Mouse (Mus musculus) thymus, adult 18-20 months (tissue): ENCODE results near the gene Lrrc74b.
"Not testable (repeated sequence)": the region's sequence is repeated elsewhere in the genome, so short reads cannot be mapped to it uniquely, and the experiment has no call there.

ENCODE experiments used
- DNase-seq, 2 experiments: peaks; one replicate each; pipeline ENCODE4 v3.0.0; 2022; ENCODE audit warnings: mixed read lengths in 2 of 2

Lrrc74b gene

DNA sequence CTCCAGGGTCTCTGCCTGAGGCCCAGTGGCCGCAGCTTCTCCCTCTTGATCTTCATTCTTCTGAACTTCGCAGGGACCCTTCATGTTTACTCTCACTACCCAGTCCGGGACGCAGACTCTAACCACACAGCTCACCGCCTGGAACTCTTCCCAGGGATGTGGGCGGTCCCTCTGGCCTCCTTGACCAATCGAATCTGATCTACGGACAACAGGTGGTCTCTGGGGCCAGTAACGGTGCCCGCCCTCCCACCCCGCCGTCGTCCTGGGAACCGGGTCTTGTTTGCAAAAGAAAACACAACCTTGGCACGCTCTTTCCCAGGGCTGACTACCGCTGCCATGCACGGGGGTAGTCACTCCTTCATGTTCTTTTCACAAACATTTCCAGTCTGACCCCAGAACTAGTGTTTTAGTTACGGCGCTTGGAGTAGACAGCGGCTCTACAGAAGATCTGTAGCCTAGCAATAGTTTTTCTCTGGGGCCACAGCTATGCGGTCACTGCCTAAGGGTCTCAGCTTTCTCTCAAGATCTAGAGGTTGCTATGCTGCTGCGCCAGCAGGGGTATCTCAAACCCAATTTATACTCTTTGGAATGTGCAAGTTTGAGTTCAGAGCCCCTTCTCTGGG is at the start of gene Lrrc74b:
TSS of gene Lrrc74b (minus strand) at position 120 of the 623 bp plus-strand sequence.
- DNase-seq = no peak

DNA sequence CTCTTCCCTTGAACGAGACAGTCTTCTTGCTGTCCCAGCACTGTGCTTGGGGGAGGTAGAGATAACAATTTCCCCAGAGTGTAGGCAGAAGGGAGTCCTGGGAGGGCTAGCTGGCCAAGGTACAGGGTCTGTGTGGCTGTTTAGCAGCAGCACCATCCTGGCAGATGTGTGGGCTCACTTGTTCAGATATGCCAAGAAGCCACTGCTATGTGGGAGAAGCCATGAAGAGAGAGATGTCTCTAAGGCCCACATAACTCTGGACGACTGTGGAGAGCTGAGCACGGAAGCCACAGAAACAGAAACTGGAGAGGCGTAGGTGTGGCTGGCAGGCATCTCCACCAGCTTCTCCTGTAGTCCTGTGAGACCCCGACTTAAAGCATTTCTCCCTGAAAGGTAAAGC is 44.6 kb upstream of the Lrrc74b start:
- DNase-seq = no peak

- no peak for DNase-seq
Observed at GRCm38 (mm10) chr16:17604941-17605340, 43.9 kb upstream of the Lrrc74b start.

GRCm38 (mm10) chr16:17600944-17601562 is 40.0 kb upstream of the Lrrc74b start:
- DNase-seq = no peak

- DNase-seq = no peak
Observed at GRCm38 (mm10) chr16:17590731-17591130, 29.7 kb upstream of the Lrrc74b start.

GRCm38 (mm10) chr16:17584555-17584954 is 23.5 kb upstream of the Lrrc74b start:
- no peak for DNase-seq

DNA sequence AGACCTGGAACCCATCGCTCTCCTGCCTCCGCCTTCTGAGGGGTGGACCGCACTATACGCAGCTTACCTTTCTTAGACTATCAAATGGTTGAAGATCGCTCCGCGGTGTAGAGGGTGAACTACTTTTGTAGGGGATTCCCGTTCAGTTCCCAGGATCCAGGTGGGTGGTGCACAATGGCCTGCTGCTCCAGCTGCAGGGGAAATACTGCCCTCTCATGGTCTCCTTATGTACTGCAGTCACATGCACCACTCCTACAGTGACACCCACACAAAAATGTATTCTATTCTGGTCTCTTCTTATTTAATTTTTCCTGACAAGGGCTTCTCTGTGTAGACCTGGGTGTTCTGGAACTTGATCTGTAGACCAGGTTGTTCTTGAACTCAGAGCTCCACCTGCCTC is 22.0 kb upstream of the Lrrc74b start, which contains the start of gene Slc7a4:
TSS of gene Slc7a4 (minus strand) at position 151 of the 400 bp plus-strand sequence.
- no peak for DNase-seq

DNA sequence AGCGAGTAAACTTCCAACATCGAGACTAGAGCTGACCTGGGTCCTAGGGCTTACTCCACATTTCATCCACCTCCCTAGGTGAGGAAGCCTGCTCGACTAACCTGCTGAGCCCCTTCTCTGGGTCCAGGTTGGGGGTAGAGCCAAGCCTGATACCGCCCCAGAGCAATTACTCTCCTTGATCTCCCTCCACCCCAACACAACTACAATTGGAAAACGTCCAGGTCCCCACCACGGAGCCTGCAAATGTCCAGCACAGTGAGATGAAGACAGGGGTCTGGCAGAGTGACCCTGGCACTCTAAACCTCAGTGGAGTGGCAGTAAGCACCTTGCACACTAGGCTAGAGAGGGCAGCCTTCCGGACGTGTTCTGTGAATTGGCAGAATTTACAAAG is 15.8 kb upstream of the Lrrc74b start:
- DNase-seq = no peak

- DNase-seq = no peak
Observed at GRCm38 (mm10) chr16:17575870-17576824, 15.1 kb upstream of the Lrrc74b start.

GRCm38 (mm10) chr16:17566186-17566585 is 5.1 kb upstream of the Lrrc74b start:
- no peak for DNase-seq

DNA sequence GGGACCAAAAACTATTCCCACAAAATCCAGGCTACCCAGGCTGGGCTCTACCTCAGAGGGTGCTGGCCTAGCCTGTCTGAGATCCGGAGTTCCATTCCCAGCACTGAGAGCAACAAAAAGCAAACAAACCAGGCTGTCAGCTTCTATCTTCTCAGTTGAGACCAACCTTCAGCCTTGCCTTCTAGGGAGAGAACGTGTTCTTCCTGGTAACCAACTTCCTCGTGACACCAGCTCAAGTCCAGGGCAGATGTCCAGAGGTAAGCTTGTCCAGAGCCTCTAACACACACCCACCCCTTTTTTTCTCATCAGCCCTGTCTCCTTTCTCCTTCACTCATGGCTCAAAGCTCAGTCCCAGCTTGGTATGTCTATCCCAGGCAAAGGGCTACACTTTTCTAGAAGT is 3.7 kb upstream of the Lrrc74b start:
- no peak for DNase-seq

- no peak for DNase-seq
Observed at GRCm38 (mm10) chr16:17564221-17564620, 3.2 kb upstream of the Lrrc74b start.

GRCm38 (mm10) chr16:17563580-17563979 is 2.5 kb upstream of the Lrrc74b start:
- DNase-seq = no peak

DNA sequence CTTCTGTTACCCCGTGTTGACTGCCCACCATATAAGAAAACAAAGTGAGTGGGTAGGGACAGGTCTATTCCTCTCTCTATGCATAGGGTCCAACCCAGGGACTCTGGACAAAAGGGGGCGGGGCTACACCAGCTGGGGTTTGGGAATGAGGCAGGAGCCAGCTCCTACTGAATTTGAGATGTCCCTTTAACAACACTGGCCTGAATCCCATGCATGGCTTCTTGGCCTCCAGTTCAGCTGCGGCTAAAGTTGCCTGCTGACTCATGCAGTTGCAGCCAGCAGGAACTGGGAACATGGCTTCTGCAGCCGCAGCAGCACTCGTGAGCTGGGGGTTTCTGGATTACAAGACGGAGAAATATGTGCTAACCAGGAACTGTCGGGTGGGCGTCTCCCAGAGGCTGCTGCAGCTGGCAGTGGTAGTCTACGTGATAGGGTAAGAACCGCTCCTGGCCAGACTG is 733 bp upstream of the Lrrc74b start, which contains the start of gene P2rx6:
TSS of gene P2rx6 (plus strand) at position 135 of the 458 bp plus-strand sequence.
- no peak for DNase-seq

GRCm38 (mm10) chr16:17559396-17560027 is 1.5 kb downstream of the Lrrc74b start:
- no peak for DNase-seq

DNA sequence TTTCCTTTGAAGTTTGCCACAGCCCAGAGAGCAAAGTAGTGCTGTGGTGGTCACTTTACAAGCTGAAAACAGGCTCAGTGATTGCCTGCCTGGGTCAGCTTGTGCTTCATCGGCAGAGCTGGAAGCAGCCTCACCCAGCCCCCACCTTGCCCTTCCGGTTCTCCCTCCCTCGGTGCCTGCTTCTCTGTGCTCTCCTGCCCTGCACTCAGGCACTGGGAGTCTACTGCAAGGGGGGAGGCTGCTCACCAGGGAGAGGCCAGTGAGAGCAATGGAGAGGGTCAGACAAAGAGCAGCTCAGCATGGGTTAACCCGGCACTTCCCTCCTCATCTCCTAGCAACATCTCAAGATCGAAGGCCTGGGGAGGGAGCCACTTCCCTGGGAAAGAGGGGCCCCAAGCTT is 2.2 kb downstream of the Lrrc74b start:
- no peak for DNase-seq

- DNase-seq = peak; percentile 19 to 26
Observed at GRCm38 (mm10) chr16:17557947-17558480, 3.0 kb downstream of the Lrrc74b start.

GRCm38 (mm10) chr16:17556907-17557306 is 4.1 kb downstream of the Lrrc74b start:
- no peak for DNase-seq

- no peak for DNase-seq
Observed at GRCm38 (mm10) chr16:17556180-17556579, 4.9 kb downstream of the Lrrc74b start.

DNA sequence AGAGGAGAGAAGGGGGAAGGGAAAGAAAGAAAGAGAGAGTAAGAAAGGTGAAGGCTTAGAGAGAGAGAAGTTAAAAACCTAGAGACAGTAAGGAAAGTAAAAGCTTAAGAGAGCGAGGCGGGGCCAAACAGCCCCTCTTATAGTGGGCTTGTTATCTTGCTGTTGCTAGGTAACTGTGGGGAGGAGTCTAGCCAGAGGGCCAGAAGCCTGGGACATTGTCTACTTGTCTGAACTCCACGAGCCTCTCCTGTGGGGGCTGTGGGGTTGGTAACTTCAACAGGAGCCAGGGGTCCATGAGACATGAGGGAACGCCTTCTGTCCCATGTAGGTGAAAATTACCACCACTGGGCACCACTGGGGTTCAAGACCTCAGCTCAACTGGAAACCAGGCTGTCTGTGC is 6.3 kb downstream of the Lrrc74b start:
- DNase-seq = not testable (repeated sequence)

- DNase-seq = peak; percentile 64 to 80
Observed at GRCm38 (mm10) chr16:17553910-17554685, 6.9 kb downstream of the Lrrc74b start.

DNA sequence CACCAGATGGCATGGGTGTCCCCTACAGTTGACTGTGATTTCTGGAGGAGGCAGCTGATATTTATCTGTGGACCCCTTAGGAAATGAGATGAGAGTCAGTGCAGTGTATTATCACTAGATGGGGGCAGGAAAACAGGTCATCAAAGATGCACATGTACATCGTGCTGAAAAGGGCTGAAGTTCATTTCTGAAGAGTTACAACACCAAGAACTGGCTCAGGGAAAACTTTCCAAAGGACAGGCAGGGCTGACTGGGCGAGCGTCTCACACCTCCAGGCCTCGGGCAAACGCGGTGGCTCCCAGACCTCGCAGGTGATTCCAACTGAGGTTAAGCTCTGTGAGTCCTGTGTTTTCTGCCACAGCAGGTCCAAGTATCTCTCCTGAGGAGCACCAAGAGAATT is 8.2 kb downstream of the Lrrc74b start:
- no peak for DNase-seq
